Mouse (Mus musculus) hindbrain, postnatal 0 days (tissue): ENCODE measurements around the gene Tmem29. TPM values are rescaled to one million over a fixed set of nuclear protein-coding genes. Genes with fewer than 3 reads are reported as not detected.
"Not testable (repeated sequence)": the region's sequence is repeated elsewhere in the genome, so short reads cannot be mapped to it uniquely, and the experiment has no call there.

Experiments
- ATAC-seq: fragments of 200-750 bp; cut with Nextera tagmentation; 2 replicates; pipeline ENCODE4 v1.8.0; 2017; ENCODE audit warnings: mild to moderate bottlenecking, moderate TSS enrichment, moderate library complexity
- DNase-seq: peaks from one replicate; pipeline ENCODE4 v3.0.0-alpha.2; 2015; ENCODE audit warnings: low spot score
- H3K27ac ChIP-seq: fragments of 300-500 bp; sonication (generic); 2 replicates; pipeline ENCODE4 v1.5.1; 2014; ENCODE audit warnings: mild to moderate bottlenecking
- H3K27me3 ChIP-seq: fragments of 300-500 bp; sonication (generic); 2 replicates; pipeline ENCODE4 v1.6.1; 2014; ENCODE audit warnings: low read length, mixed read lengths; ENCODE audit not compliant: insufficient read depth
- H3K36me3 ChIP-seq: fragments of 300-500 bp; sonication (generic); 2 replicates; pipeline ENCODE4 v1.6.1; 2014; ENCODE audit warnings: low read length, mixed read lengths; ENCODE audit not compliant: insufficient read depth
- H3K4me1 ChIP-seq: fragments of 300-500 bp; sonication (generic); 2 replicates; pipeline ENCODE4 v1.6.1; 2014; ENCODE audit warnings: antibody characterized with exemption, low read length, mixed read lengths; ENCODE audit not compliant: insufficient read depth
- H3K4me2 ChIP-seq: fragments of 300-500 bp; sonication (generic); 2 replicates; pipeline ENCODE4 v1.6.1; 2014; ENCODE audit warnings: low read depth, mild to moderate bottlenecking, low read length, moderate library complexity, mixed read lengths
- H3K4me3 ChIP-seq: fragments of 300-500 bp; sonication (generic); 2 replicates; pipeline ENCODE4 v1.5.1; 2014; ENCODE audit warnings: low read length
- H3K9ac ChIP-seq: fragments of 300-500 bp; sonication (generic); replicated peaks from 2 replicates; pipeline ENCODE4 v1.6.1; 2014; ENCODE audit warnings: mild to moderate bottlenecking, low read length, moderate library complexity, mixed read lengths
- H3K9me3 ChIP-seq: fragments of 300-500 bp; sonication (generic); 2 replicates; pipeline ENCODE4 v1.6.1; 2016; ENCODE audit warnings: low read length, mixed read lengths
- CTCF ChIP-seq: IDR thresholded peaks from 2 replicates; pipeline ENCODE4 v1.5.1; 2016; ENCODE audit warnings: antibody characterized with exemption, control low read depth, low read depth
- WGBS: fragments of 180-500 bp; shearing (Covaris S2); extraction: QIAGEN DNeasy Blood & Tissue Kit; methylation state at CpG from one replicate; pipeline ENCODE4 v1.1.7; 2014; 5-methylcytosine and 5-hydroxymethylcytosine counted together
- polyA plus RNA-seq: library from polyadenylated mRNA; unstranded; fragments of >200 nt; fragmentation: Nextera tagmentation; extraction: Ambion mirVana; gene quantifications from 2 replicates; pipeline ENCODE4 v1.2.1, GENCODE M21; 2015
- total RNA-seq: library from RNA; depleted of rRNA; stranded (reverse); fragments of >200 nt; gene quantifications from 2 replicates; pipeline ENCODE4 v1.2.3, GENCODE M21; 2014

Tmem29 gene
- total and polyA plus RNA-seq, 2 experiments from 2014 or later = 37.0 to 80.5 TPM

- Histone ChIP-seq H3K27ac (no peak overlapping the region), H3K9me3 (no peaks in the 10 kb centered on the region), H3K4me3 (no peak overlapping the region), H3K9ac (no peak overlapping the region), H3K36me3 (no peaks in the 10 kb centered on the region), H3K4me2 (no peak overlapping the region), H3K27me3 (no peaks in the 10 kb centered on the region), H3K4me1 (no peaks in the 10 kb centered on the region)
- TF ChIP-seq CTCF = no peak
- WGBS = 86% methylated on average over 2 of the region's 2 CpGs
- DNase-seq (no peak), ATAC-seq (no peak)
These were observed 9.3 kb upstream of the Tmem29 start for GRCm38 (mm10) chrX:150468266-150468665.

GRCm38 (mm10) chrX:150466817-150467216, 7.9 kb upstream of the Tmem29 start:
- not testable (repeated sequence) for H3K9me3 ChIP-seq, H3K9ac ChIP-seq, H3K27ac ChIP-seq, H3K4me3 ChIP-seq, H3K36me3 ChIP-seq, H3K4me2 ChIP-seq, H3K27me3 ChIP-seq, DNase-seq, H3K4me1 ChIP-seq, ATAC-seq
- 63% methylated on average over 8 of the region's 8 CpGs for WGBS

GRCm38 (mm10) chrX:150460143-150460542, 1.2 kb upstream of the Tmem29 start:
- 61% methylated on average over 2 of the region's 2 CpGs for WGBS
- no peaks in the 10 kb centered on the region for H3K9me3 ChIP-seq
- no peak overlapping the region for H3K4me3 ChIP-seq
- no peak overlapping the region for H3K27ac ChIP-seq
- H3K27me3 ChIP-seq = no peaks in the 10 kb centered on the region
- DNase-seq = no peak
- no peak overlapping the region for H3K9ac ChIP-seq
- no peaks in the 10 kb centered on the region for H3K36me3 ChIP-seq
- no peak for TF ChIP-seq CTCF
- ATAC-seq = no peak
- H3K4me2 ChIP-seq = no peak overlapping the region
- H3K4me1 ChIP-seq = no peaks in the 10 kb centered on the region

- Histone ChIP-seq H3K27ac (peak overlapping the region; percentile 70), H3K4me2 (peak overlapping the region; percentile 45), H3K4me3 (peak overlapping the region; percentile 47), H3K9ac (peak overlapping the region; percentile 37; the same call in 1 of the 2 replicates), H3K36me3 (no peaks in the 10 kb centered on the region), H3K4me1 (no peaks in the 10 kb centered on the region), H3K27me3 (no peaks in the 10 kb centered on the region), H3K9me3 (no peaks in the 10 kb centered on the region)
- 54% methylated on average over 8 of the region's 8 CpGs for WGBS
- TF ChIP-seq CTCF = no peak
- peak; percentile 36; the same call in 1 of the 2 replicates for ATAC-seq
- DNase-seq = peak; percentile 30
These were observed 515 bp upstream of the Tmem29 start for GRCm38 (mm10) chrX:150459411-150459927.

- peak; percentile 58; the same call in 1 of the 2 replicates for ATAC-seq
- 37% methylated on average over 3 of the region's 3 CpGs for WGBS
These were observed 818 bp downstream of the Tmem29 start for GRCm38 (mm10) chrX:150458136-150458535.

DNA sequence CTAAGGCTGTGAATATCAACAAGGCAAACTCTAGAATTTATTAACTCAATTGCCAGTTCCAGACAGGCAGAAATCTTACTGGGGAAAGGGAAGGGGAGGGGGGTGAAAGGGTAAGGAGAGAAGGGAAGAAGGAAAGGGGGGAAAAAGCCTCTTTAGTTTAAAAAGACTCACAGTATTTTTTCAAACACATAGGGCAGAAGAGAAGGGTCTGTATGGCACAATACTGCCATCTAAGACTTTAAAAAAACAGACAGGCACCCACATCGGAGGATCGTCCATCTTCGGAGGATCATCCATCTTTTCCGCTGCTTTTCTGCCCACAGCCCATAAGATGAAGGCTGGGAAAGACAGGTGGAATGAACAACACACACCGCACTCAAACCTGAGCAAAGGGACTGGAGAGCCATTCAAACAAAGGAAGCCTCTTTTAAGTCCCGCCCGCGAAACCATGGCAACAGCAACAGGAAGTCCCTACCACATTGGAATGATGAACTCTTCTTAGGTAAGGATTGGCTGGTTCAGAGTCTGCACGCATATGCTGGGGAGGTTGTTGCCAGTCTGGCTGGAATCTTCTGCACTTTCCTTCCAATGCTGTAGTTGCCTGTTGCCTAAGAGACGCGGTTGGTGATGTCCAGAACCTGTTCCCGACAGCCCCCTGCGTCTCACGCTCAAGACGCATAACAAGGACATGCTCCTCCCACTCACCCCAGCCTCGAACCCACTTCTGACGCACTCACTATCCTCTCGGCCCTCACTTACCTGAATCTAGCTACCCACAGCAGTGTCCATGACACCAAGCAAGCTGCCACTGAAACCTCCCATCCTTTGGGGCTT, 18.2 kb downstream of the Tmem29 start:
- peak overlapping the region; percentile 53 for H3K4me2 ChIP-seq
- ATAC-seq (peak; percentile 98), DNase-seq (peak; percentile 89)
- peak overlapping the region; percentile 53 for H3K9ac ChIP-seq
- no peaks in the 10 kb centered on the region for H3K4me1 ChIP-seq
- no peaks in the 10 kb centered on the region for H3K27me3 ChIP-seq
- H3K27ac ChIP-seq = peak overlapping the region; percentile 76
- no peaks in the 10 kb centered on the region for H3K9me3 ChIP-seq
- H3K36me3 ChIP-seq = no peaks in the 10 kb centered on the region
- peak overlapping the region; percentile 40 for H3K4me3 ChIP-seq
- TF ChIP-seq CTCF = no peak
- 35% methylated on average over 18 of the region's 18 CpGs for WGBS

More at GRCm38 (mm10) chrX:150458136-150458535, 818 bp downstream of the Tmem29 start:
- H3K4me3 ChIP-seq = peak overlapping the region; percentile 47
- H3K27ac ChIP-seq = no peak overlapping the region
- no peaks in the 10 kb centered on the region for H3K9me3 ChIP-seq
- no peaks in the 10 kb centered on the region for H3K27me3 ChIP-seq
- H3K4me2 ChIP-seq = peak overlapping the region; percentile 45
- TF ChIP-seq CTCF = no peak
- no peaks in the 10 kb centered on the region for H3K36me3 ChIP-seq
- H3K9ac ChIP-seq = no peak overlapping the region
- no peaks in the 10 kb centered on the region for H3K4me1 ChIP-seq
- no peak for DNase-seq

GRCm38 (mm10) chrX:150436373-150436772, 22.6 kb downstream of the Tmem29 start:
- Histone ChIP-seq H3K4me1 (no peaks in the 10 kb centered on the region), H3K4me2 (no peak overlapping the region), H3K36me3 (no peaks in the 10 kb centered on the region), H3K9ac (no peak overlapping the region), H3K27me3 (no peaks in the 10 kb centered on the region), H3K27ac (no peak overlapping the region), H3K9me3 (no peaks in the 10 kb centered on the region), H3K4me3 (no peak overlapping the region)
- no peak for TF ChIP-seq CTCF
- 88% methylated on average over 2 of the region's 2 CpGs for WGBS
- DNase-seq (no peak), ATAC-seq (no peak)
